Mouse (Mus musculus): Measurements from ENCODE around the gene Hivep3. TPM values are rescaled to one million over a fixed set of nuclear protein-coding genes. Genes with fewer than 3 reads are reported as not detected.

The Hivep3 gene
- polyA plus RNA-seq, 1 experiment: 20.9 TPM

- no peak for DNase-seq (ENCODE audit: low read depth)
Measured at GRCm38 (mm10) chr4:119907106-119907505, 173.5 kb downstream of the Hivep3 start.

DNA sequence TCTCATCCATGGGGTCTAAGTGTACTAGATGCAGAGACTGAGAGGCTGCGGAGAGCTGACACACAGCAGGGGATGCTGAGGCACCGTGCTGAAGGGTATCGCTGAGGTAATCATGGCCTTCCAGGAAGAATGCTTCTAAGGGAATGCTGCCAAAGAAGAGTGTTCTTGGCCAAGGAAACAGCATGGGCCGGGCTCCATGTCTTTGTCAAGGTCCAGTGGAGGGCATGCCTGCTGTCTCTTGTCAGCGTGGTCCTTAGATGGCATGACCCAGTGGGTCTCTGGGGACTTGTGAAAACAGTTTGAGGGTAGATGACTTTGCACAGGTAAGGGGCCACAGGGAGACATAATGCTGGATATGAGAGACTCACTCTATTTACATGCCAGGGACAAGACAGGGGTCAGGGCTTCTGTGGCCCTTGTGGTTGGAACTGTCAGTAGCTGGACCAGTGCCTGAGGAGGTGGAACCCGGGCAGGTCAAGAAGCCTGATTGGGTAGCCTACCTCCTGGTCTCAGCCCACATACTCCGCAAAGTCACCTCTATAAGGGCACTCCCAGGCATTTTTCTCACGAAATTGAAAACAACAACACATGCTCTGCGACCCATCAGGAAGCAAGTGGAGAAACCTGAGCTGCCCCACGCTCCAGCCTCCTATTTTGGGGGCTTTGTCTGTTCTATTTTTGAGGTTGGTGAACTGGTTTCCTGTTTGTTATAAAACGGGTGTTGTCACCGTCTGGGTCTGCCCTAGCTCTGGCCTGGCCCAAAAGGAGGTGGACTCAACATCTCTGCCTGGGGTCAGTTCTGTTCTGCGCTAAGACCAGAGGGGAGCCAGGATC lies 177.7 kb downstream of the Hivep3 start:
- no peak for DNase-seq (ENCODE audit: low read depth)

- DNase-seq (ENCODE audit: low read depth): no peak
Measured at GRCm38 (mm10) chr4:119912216-119912615, 178.6 kb downstream of the Hivep3 start.

GRCm38 (mm10) chr4:119914194-119914593 lies 180.6 kb downstream of the Hivep3 start:
- no peak for DNase-seq (ENCODE audit: low read depth)

DNA sequence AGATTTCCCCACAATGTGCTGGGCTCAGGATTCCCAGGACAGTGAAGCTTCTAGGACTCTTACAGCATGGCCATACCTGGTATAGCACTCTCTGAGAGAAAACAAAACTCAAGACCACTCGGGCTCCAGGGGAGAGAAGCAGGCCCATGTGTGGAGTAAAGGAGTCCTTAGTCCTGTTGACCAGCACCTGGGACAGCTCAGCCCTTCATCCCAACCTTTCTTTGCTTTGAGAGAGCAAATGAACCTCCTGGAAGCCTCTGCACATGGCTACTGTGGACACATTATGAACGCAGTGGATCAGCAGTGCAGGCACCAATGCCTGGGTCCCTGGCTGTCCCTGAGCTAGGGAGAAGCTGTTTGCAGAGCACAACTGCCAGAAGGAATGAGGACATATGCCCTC lies 181.5 kb downstream of the Hivep3 start:
- DNase-seq (ENCODE audit: low read depth): no peak

- no peak for DNase-seq (ENCODE audit: low read depth)
Measured at GRCm38 (mm10) chr4:119917502-119917901, 183.9 kb downstream of the Hivep3 start.

GRCm38 (mm10) chr4:119919349-119919748 lies 185.8 kb downstream of the Hivep3 start:
- DNase-seq (ENCODE audit: low read depth): no peak

DNA sequence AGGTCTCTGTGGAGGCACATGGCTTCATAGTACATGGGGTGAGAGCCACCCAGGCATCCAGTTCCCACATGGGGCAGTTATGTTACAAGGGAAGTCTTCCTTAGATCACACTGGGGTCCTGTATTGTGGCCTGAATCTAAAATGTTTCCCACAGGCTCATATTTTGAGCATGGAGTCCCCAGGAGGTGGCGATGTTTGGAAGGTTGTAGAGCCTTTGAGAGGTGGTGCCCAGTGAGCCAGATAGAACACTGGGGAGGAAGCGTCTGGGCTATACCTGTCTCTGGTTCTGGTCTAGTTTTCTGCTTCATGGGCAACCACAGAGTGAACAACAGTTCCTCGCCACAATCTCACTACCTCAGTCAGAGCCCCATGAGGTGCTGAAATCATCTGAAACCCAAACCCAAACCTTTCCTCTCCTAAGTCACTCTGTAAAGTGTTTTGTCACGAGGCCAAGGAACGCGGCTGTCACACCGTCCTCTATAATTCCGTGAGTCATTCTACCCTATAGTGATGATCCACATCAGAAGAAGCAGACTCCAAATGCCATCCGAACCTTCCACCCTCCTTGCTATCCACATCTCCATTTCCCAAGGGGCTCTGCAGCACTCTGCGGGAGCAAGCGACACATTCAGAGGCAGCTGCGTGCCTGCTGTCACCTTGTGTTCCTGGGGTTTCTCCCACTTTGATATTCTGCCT lies 187.6 kb downstream of the Hivep3 start:
- no peak for DNase-seq (ENCODE audit: low read depth)

DNA sequence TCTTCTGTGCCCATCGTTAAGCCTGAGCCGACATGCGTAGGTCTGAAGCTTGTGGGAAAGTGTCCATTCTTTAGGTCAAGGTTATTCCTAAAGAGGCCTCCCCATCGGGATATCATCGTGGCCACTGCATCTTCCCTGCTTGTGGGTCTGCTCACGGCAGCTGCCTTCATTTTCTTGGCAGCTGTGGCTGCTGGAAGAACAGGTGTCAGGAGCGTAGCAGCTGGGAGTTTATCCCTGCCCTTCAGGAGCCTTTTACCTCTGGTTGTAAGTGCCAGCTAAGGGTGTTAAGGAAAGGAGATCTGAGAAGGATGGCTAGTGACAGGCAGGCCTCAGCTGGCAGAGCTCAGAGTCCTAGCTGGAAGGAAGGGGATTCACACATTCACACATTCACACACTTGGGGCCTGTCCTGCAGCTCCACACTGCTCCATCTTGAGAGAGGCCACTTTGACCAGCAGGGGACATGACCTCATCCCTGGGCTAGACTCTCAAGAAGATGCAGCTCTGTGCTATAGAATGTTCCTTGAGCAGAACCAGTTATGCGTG lies 188.2 kb downstream of the Hivep3 start:
- no peak for DNase-seq (ENCODE audit: low read depth)

- no peak for DNase-seq (ENCODE audit: low read depth)
Measured at GRCm38 (mm10) chr4:119922945-119923344, 189.4 kb downstream of the Hivep3 start.

- DNase-seq (ENCODE audit: low read depth): no peak
Measured at GRCm38 (mm10) chr4:119923410-119923809, 189.8 kb downstream of the Hivep3 start.

- no peak for DNase-seq (ENCODE audit: low read depth)
Measured at GRCm38 (mm10) chr4:119925052-119925451, 191.5 kb downstream of the Hivep3 start.

GRCm38 (mm10) chr4:119931923-119932322 lies 198.3 kb downstream of the Hivep3 start:
- DNase-seq (ENCODE audit: low read depth): no peak

DNA sequence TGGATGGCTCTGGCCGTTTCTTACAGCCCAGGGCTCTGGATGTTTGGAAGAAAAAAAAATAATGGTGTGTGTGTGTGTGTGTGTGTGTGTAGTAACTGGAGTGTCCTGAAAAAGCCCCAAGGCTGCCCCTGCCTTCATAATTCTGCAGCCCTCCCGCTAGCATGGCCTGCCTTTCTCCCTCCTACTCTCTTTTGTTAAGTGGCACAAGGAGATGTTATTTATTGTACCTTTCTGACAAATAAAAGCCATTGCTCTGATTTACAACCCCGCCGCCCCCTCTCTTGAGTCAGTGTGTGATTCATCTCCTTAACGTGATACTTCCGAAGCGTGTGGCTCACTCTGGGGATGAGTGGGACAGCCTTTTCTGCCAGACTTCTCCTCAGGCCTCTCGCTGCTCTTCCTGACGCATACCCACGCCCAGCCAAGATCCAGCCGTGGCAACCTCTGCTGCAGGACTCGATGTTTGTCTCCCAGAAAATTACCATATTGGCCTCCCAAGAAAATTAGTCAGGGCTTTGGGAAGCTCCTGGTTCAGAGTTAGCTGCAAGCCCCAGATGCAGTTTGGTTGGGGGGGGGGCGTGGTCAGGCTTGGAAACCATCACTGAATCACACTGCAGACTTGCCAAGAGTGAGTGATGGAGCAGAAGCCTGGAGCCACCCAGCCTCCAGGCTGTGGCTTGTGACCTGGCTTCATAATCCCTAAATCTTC lies 199.1 kb downstream of the Hivep3 start:
- no peak for DNase-seq (ENCODE audit: low read depth)

- DNase-seq (ENCODE audit: low read depth): no peak
Measured at GRCm38 (mm10) chr4:119934901-119935300, 201.3 kb downstream of the Hivep3 start.

- DNase-seq (ENCODE audit: low read depth): no peak
Measured at GRCm38 (mm10) chr4:119937876-119938275, 204.3 kb downstream of the Hivep3 start.

- DNase-seq (ENCODE audit: low read depth): no peak
Measured at GRCm38 (mm10) chr4:119938518-119938917, 204.9 kb downstream of the Hivep3 start.

- DNase-seq (ENCODE audit: low read depth): no peak
Measured at GRCm38 (mm10) chr4:119939786-119940185, 206.2 kb downstream of the Hivep3 start.

GRCm38 (mm10) chr4:119946224-119946887 lies 212.8 kb downstream of the Hivep3 start:
- DNase-seq (ENCODE audit: low read depth): no peak

- no peak for DNase-seq (ENCODE audit: low read depth)
Measured at GRCm38 (mm10) chr4:119947232-119948162, 213.9 kb downstream of the Hivep3 start.

- no peak for DNase-seq (ENCODE audit: low read depth)
Measured at GRCm38 (mm10) chr4:119948406-119948805, 214.8 kb downstream of the Hivep3 start.
